ENCODE assay signal across 23 mouse cellular contexts in the genomic region with DNA sequence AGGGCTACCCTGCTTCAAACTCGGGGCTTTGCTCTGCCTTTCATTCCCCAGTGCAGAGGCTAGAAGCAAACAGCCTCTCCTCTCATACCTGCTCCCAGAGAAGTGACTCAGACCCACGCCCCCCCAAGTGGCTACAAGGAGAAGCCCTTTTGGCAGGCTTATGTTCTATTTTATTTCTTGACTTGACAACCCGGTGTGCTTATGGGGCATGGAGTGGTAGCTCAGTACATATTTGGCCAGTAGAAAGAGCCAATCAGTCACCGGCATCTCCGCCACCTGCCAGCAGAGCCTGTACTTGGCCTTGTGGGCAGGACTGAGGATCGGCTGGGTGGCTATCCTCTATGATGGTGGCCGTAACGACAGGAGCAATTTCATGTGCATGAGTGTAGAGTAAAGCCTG.
DNase-seq lines count a peak whose midpoint lies in the region; ATAC-seq and TF ChIP-seq lines count a peak whose summit lies in the region.
"Had no signal": no experiment of that assay in that cellular context is flagged by ENCODE, and none has a peak within 500 bp of the region (broad histone marks: within the 10 kb centered on the region; RNA-seq: fewer than 3 reads in every experiment).

No protein-coding gene starts in this region.

- WGBS in lung, adult 2 months: 72% methylated on average over 8 of the region's 8 CpGs
- 70% methylated on average over 8 of the region's 8 CpGs for WGBS in lung, embryonic 15.5 days
- 93% methylated on average over 8 of the region's 8 CpGs for WGBS in hindbrain, embryonic 13.5 days
- 92% methylated on average over 8 of the region's 8 CpGs for WGBS in kidney, embryonic 14.5 days

- DNase-seq in lung, adult 2 months: peak; percentile 23
- peak; percentile 17 for DNase-seq in lung, postnatal 10 days
- peak; percentile 67 for DNase-seq in lung, postnatal 36 days
- DNase-seq in thymus, postnatal 25 days: no peak
- DNase-seq in retina, postnatal 1 day: no peak
- DNase-seq: adrenal gland, adult 2 months; adrenal gland, postnatal 14 days; cerebellum, adult 11 months; cerebellum, adult 2 months; cerebellum, adult 9-11 months; cerebellum, postnatal 25 days; embryo, embryonic 11 days; gastrocnemius, postnatal 25 days; heart, postnatal 36 days had no signal

- TF ChIP-seq CTCF in lung, adult 2 months (IDR thresholded peaks at IDR 0.05; ENCODE audit: insufficient read depth, low read length): no peak

- peaks cover 9% of the 10 kb centered on the region for H3K36me3 ChIP-seq in lung, embryonic 15.5 days
- peaks cover 35% of the 10 kb centered on the region for H3K36me3 ChIP-seq in hindbrain, embryonic 13.5 days
- H3K36me3 ChIP-seq in kidney, embryonic 14.5 days (ENCODE audit: control insufficient read depth, insufficient read depth, low read length): peaks cover 2% of the 10 kb centered on the region; the same call in 1 of the 2 replicates
- H3K36me3 ChIP-seq: embryonic facial prominence, embryonic 15.5 days had no signal

- no peak overlapping the region for H3K9ac ChIP-seq in lung, embryonic 15.5 days
- H3K9ac ChIP-seq in hindbrain, embryonic 13.5 days: no peak overlapping the region
- no peak overlapping the region for H3K9ac ChIP-seq in kidney, embryonic 14.5 days (ENCODE audit: low read depth, low read length)
- H3K9ac ChIP-seq: embryonic facial prominence, embryonic 15.5 days; forebrain, embryonic 15.5 days; hindbrain, embryonic 15.5 days had no signal

- H3K4me2 ChIP-seq in lung, embryonic 15.5 days: no peak overlapping the region
- no peak overlapping the region for H3K4me2 ChIP-seq in hindbrain, embryonic 13.5 days
- H3K4me2 ChIP-seq in kidney, embryonic 14.5 days (replicated peaks; ENCODE audit: low read depth, low read length): no peak overlapping the region
- H3K4me2 ChIP-seq: embryonic facial prominence, embryonic 15.5 days; forebrain, embryonic 15.5 days; heart, embryonic 11.5 days; hindbrain, embryonic 15.5 days had no signal

- H3K9me3 ChIP-seq in lung, embryonic 15.5 days: no peaks in the 10 kb centered on the region
- H3K9me3 ChIP-seq in hindbrain, embryonic 13.5 days: no peaks in the 10 kb centered on the region
- H3K9me3 ChIP-seq in kidney, embryonic 14.5 days (ENCODE audit: control insufficient read depth, low read length): no peaks in the 10 kb centered on the region
- H3K9me3 ChIP-seq: embryonic facial prominence, embryonic 15.5 days; forebrain, embryonic 15.5 days; hindbrain, embryonic 10.5 days; hindbrain, embryonic 15.5 days had no signal

- H3K27me3 ChIP-seq in lung, embryonic 15.5 days: no peaks in the 10 kb centered on the region
- H3K27me3 ChIP-seq in hindbrain, embryonic 13.5 days: no peaks in the 10 kb centered on the region
- no peaks in the 10 kb centered on the region; the same call in 1 of the 2 replicates for H3K27me3 ChIP-seq in kidney, embryonic 14.5 days (ENCODE audit: control insufficient read depth, insufficient read depth, low read length)
- H3K27me3 ChIP-seq: embryonic facial prominence, embryonic 15.5 days; forebrain, embryonic 15.5 days; hindbrain, embryonic 15.5 days had no signal

- 0 out of 2 replicates have a peak overlapping the region, but pooled peaks have one; percentile 11 for H3K27ac ChIP-seq in lung, embryonic 15.5 days
- no peak overlapping the region for H3K27ac ChIP-seq in hindbrain, embryonic 13.5 days
- no peak overlapping the region for H3K27ac ChIP-seq in kidney, embryonic 14.5 days (ENCODE audit: low read depth, low read length)
- H3K27ac ChIP-seq: embryonic facial prominence, embryonic 15.5 days; forebrain, embryonic 15.5 days; hindbrain, embryonic 10.5 days; hindbrain, embryonic 15.5 days had no signal

- H3K4me3 ChIP-seq in lung, adult 2 months (replicated peaks; ENCODE audit: extremely low read depth, low read depth, low read length): no peak overlapping the region
- H3K4me3 ChIP-seq in lung, embryonic 15.5 days: no peak overlapping the region
- no peak overlapping the region for H3K4me3 ChIP-seq in hindbrain, embryonic 13.5 days
- H3K4me3 ChIP-seq in kidney, embryonic 14.5 days (ENCODE audit: low read length): no peak overlapping the region
- H3K4me3 ChIP-seq: embryonic facial prominence, embryonic 15.5 days; forebrain, embryonic 15.5 days; hindbrain, embryonic 10.5 days; hindbrain, embryonic 15.5 days had no signal

- H3K4me1 ChIP-seq in lung, adult 2 months (ENCODE audit: control insufficient read depth, insufficient read depth, low read length): no peaks in the 10 kb centered on the region
- peaks cover 13% of the 10 kb centered on the region; the same call in 1 of the 2 replicates for H3K4me1 ChIP-seq in lung, embryonic 15.5 days
- peaks cover 18% of the 10 kb centered on the region for H3K4me1 ChIP-seq in hindbrain, embryonic 13.5 days (replicated peaks)
- H3K4me1 ChIP-seq in kidney, embryonic 14.5 days (ENCODE audit: control insufficient read depth, insufficient read depth, low read length): no peaks in the 10 kb centered on the region

- peak; percentile 36; the same call in 1 of the 2 replicates for ATAC-seq in lung, embryonic 15.5 days (ENCODE audit: borderline replicate concordance, extremely low read depth, low FRiP score, low TSS enrichment)
- ATAC-seq in hindbrain, embryonic 13.5 days (ENCODE audit: low FRiP score): no peak
- ATAC-seq in kidney, embryonic 14.5 days (ENCODE audit: low FRiP score, low TSS enrichment): no peak
- ATAC-seq: CD4-positive, CD25-positive, alpha-beta regulatory T cell, adult 4 months; forebrain, embryonic 15.5 days had no signal

- no peak for TF ChIP-seq POLR2A in lung, adult 2 months (IDR thresholded peaks at IDR 0.05; ENCODE audit: borderline replicate concordance, extremely low read depth, low read depth, low read length)

Comparison
In these comparisons a context has a peak if more than half of its experiments do, and no peak if none do; other contexts are left out.
1. DNase-seq: peak in lung, adult 2 months (single experiment), lung, postnatal 10 days (single experiment) and lung, postnatal 36 days (single experiment); none in thymus, postnatal 25 days (single experiment) and retina, postnatal 1 day (single experiment).